Mouse (Mus musculus) heart, embryonic 14.5 days (tissue): ENCODE measurements at regions not wholly inside any gene's neighbourhood (a gene's known extent, or its start where the extent isn't known, plus 50 kb on each side); places are given as distances from the start of the nearest gene placed in this dataset.

Source experiments
- ATAC-seq: fragments of 200-750 bp; cut with Nextera tagmentation; 2 replicates; pipeline ENCODE4 v1.8.0; 2017; ENCODE audit warnings: low read depth, moderate TSS enrichment; ENCODE audit not compliant: insufficient number of reproducible peaks, insufficient read depth, low FRiP score
- H3K27ac ChIP-seq, 2 experiments: fragments of 200-500 bp in 1 of 2; fragments of 300-500 bp in 1 of 2; sonication (generic) in 1 of 2; replicated peaks in 1 of 2; 2 replicates each; pipeline ENCODE4 v1.5.1; 2012 to 2014; ENCODE audit warnings: low read depth in 2 of 2, low read length in 2 of 2, control low read depth in 1 of 2, mild to moderate bottlenecking in 1 of 2, mixed read lengths in 1 of 2; ENCODE audit not compliant: control insufficient read depth in 1 of 2, insufficient read depth in 1 of 2
- H3K27me3 ChIP-seq: fragments of 300-500 bp; sonication (generic); 2 replicates; pipeline ENCODE4 v1.6.1; 2014; ENCODE audit warnings: mild to moderate bottlenecking, low read length, control low read depth; ENCODE audit not compliant: control insufficient read depth, insufficient read depth
- H3K36me3 ChIP-seq: fragments of 300-500 bp; sonication (generic); 2 replicates; pipeline ENCODE4 v1.6.1; 2014; ENCODE audit warnings: mild to moderate bottlenecking, control low read depth, low read length, mixed read lengths; ENCODE audit not compliant: control insufficient read depth, insufficient read depth
- H3K4me1 ChIP-seq, 2 experiments: fragments of 200-500 bp in 1 of 2; fragments of 300-500 bp in 1 of 2; sonication (generic) in 1 of 2; 2 replicates each; pipeline ENCODE4 v1.6.1; 2012 to 2014; ENCODE audit warnings: low read length in 2 of 2, control low read depth in 1 of 2, mixed read lengths in 1 of 2; ENCODE audit not compliant: control insufficient read depth in 2 of 2, insufficient read depth in 2 of 2
- H3K4me2 ChIP-seq: fragments of 300-500 bp; sonication (generic); 2 replicates; pipeline ENCODE4 v1.6.1; 2014; ENCODE audit warnings: mild to moderate bottlenecking, low read length
- H3K4me3 ChIP-seq, 2 experiments: fragments of 200-500 bp in 1 of 2; fragments of 300-500 bp in 1 of 2; sonication (generic) in 1 of 2; 2 replicates each; pipeline ENCODE4 v1.5.1; 2012 to 2014; ENCODE audit warnings: low read length in 2 of 2, mild to moderate bottlenecking in 2 of 2, control low read depth in 1 of 2, low read depth in 1 of 2, moderate library complexity in 1 of 2; ENCODE audit not compliant: control insufficient read depth in 1 of 2, insufficient read depth in 1 of 2
- H3K9ac ChIP-seq: fragments of 300-500 bp; sonication (generic); 2 replicates; pipeline ENCODE4 v1.6.1; 2014; ENCODE audit warnings: mild to moderate bottlenecking, low read length
- H3K9me3 ChIP-seq: fragments of 300-500 bp; sonication (generic); 2 replicates; pipeline ENCODE4 v1.6.1; 2016; ENCODE audit warnings: low read length, control low read depth; ENCODE audit not compliant: control insufficient read depth
- WGBS: fragments of 180-500 bp; shearing (Covaris S2); extraction: QIAGEN DNeasy Blood & Tissue Kit; methylation state at CpG from one replicate; pipeline ENCODE4 v1.1.7; 2014; 5-methylcytosine and 5-hydroxymethylcytosine counted together

GRCm38 (mm10) chr1:128701326-128701725 lies 109.2 kb upstream of the Cxcr4 start:
- no peak overlapping the region for H3K27ac ChIP-seq

GRCm38 (mm10) chr1:128697962-128698361 lies 105.9 kb upstream of the Cxcr4 start:
- no peak overlapping the region for H3K9ac ChIP-seq
- no peak overlapping the region for H3K27ac ChIP-seq
- no peaks in the 10 kb centered on the region for H3K27me3 ChIP-seq
- 80% methylated on average over 4 of the region's 4 CpGs for WGBS
- no peak overlapping the region for H3K4me2 ChIP-seq
- no peak for ATAC-seq
- no peaks in the 10 kb centered on the region for H3K9me3 ChIP-seq
- H3K36me3 ChIP-seq = no peaks in the 10 kb centered on the region
- H3K4me1 ChIP-seq = no peaks in the 10 kb centered on the region
- no peak overlapping the region for H3K4me3 ChIP-seq

More at GRCm38 (mm10) chr1:128701326-128701725, 109.2 kb upstream of the Cxcr4 start:
- no peak for ATAC-seq
- Histone ChIP-seq H3K4me3 (no peak overlapping the region), H3K27me3 (no peaks in the 10 kb centered on the region), H3K4me1 (no peaks in the 10 kb centered on the region), H3K36me3 (no peaks in the 10 kb centered on the region), H3K4me2 (no peak overlapping the region), H3K9me3 (no peaks in the 10 kb centered on the region), H3K9ac (no peak overlapping the region)
- 49% methylated on average over 3 of the region's 3 CpGs for WGBS

DNA sequence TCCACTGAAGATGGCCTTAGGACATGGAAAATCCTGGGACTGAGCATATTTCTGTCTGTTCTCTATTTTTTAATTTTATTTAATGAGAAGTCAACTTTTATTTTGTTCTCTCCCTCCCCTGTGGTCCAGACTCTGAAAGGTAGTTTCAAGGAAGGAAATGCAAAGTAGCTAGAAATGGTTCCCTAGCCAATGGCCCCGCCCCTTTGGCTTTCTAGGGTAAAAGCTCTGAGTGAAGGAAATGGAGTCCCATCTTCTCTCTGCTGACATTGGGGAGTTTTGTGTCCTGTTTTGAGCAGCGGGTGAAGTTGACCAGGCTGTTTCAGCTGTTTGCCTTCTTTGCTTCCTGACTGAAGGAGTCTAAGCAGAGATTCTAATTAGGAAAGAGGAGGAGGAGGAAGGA lies 103.8 kb upstream of the Cxcr4 start:
- Histone ChIP-seq H3K9ac (no peak overlapping the region), H3K4me3 (no peak overlapping the region), H3K27me3 (no peaks in the 10 kb centered on the region), H3K9me3 (no peaks in the 10 kb centered on the region), H3K36me3 (no peaks in the 10 kb centered on the region), H3K4me2 (no peak overlapping the region), H3K4me1 (no peaks in the 10 kb centered on the region), H3K27ac (no peak overlapping the region)
- 75% methylated on average over 2 of the region's 2 CpGs for WGBS
- no peak for ATAC-seq

DNA sequence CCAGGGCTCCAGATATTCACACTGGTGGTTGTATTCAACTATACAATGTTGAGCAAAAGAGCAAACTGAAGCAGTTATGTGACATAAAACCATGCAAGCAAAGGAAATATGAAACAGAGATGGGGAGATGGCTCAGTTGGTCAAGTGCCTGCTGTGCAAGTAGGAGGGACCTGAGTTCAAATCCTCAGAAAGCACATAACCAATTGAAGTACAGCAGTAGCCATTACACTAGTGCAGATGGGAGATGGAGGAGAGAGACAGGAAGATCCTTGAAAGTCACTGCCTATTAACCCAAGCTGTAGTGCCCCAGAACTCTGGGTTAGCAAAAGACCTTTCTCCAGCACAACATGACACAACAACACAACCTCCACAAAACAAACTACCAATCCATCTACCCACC lies 100.7 kb upstream of the Cxcr4 start:
- no peaks in the 10 kb centered on the region for H3K9me3 ChIP-seq
- H3K9ac ChIP-seq = no peak overlapping the region
- no peaks in the 10 kb centered on the region for H3K27me3 ChIP-seq
- no peak for ATAC-seq
- no peak overlapping the region for H3K4me2 ChIP-seq
- no peak overlapping the region for H3K4me3 ChIP-seq
- H3K27ac ChIP-seq = no peak overlapping the region
- H3K4me1 ChIP-seq = no peaks in the 10 kb centered on the region
- no peaks in the 10 kb centered on the region for H3K36me3 ChIP-seq

- H3K27me3 ChIP-seq = no peaks in the 10 kb centered on the region
- no peak overlapping the region for H3K4me3 ChIP-seq
- H3K36me3 ChIP-seq = no peaks in the 10 kb centered on the region
- H3K27ac ChIP-seq = no peak overlapping the region
- H3K4me1 ChIP-seq = no peaks in the 10 kb centered on the region
- ATAC-seq = no peak
- no peaks in the 10 kb centered on the region for H3K9me3 ChIP-seq
- no peak overlapping the region for H3K9ac ChIP-seq
- H3K4me2 ChIP-seq = no peak overlapping the region
- 60% methylated on average over 8 of the region's 8 CpGs for WGBS
Measured at GRCm38 (mm10) chr1:128692313-128692712, 100.2 kb upstream of the Cxcr4 start.

DNA sequence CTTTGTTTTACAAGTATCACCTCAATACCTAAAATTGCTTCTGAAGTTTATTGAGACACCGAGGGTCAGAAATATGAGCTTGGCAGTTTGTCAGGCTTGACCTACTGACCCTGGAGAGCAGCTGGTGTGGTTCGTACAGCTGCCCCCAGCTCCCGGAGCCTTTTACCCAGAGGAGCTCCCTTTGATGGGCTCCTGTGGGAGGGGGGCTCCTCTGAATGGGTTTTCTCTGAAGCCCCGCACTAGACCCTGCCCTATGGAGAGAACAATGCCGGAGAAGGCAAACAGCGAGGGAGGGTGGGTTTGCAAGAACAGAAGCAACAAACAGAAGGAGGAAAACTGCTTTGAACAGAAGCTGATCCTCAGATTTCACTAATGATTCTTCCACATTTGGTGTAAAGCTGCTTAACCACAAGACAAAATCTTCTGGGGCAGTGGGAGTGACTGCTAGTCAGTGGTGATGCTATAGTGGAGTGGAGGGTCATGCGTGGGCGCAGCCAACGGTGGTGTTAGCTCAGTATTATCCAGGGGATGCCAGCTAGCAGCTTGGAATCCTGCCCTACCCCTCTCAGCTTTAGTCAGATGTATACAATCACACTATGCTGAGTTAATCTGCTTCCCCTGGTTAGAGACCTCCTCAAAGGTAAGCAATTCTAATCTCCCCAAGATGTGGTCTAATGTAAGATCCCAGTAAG lies 95.3 kb upstream of the Cxcr4 start:
- Histone ChIP-seq H3K9me3 (no peaks in the 10 kb centered on the region), H3K4me3 (no peak overlapping the region), H3K9ac (no peak overlapping the region), H3K27me3 (no peaks in the 10 kb centered on the region), H3K4me1 (no peaks in the 10 kb centered on the region), H3K27ac (no peak overlapping the region), H3K4me2 (no peak overlapping the region), H3K36me3 (no peaks in the 10 kb centered on the region)
- 56% methylated on average over 9 of the region's 9 CpGs for WGBS
- ATAC-seq = no peak

DNA sequence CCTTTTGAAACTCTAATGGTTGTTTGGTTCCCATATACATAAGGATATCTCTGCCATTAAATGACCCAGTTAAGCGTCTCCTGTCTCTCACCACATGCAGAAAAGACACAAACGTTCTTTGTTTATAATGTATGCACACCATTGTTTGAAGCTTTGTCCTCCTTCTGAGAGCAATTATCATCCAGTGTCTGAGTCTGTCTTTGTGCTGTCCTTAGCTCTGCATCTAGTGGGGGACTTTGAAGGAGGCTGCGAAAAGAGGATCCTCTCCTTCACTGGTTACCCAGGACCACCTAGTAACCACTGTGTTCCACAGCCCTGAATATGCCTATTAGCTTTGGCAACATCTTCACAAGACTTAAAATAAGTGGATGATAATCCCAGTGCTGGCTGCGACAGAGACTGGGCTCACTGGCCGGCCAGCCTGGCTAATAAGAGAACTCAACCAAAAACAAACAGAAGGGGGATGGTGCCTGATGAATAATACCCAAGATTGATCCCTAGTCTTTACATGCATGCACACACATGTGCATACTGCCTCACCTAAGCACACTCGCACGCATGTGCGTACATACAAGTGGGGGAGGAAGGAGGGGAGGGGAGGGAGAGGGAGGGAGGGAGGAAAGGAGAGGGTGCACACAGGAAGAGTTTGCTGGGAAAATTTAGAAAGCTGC lies 93.5 kb upstream of the Cxcr4 start:
- Histone ChIP-seq H3K36me3 (no peaks in the 10 kb centered on the region), H3K9ac (no peak overlapping the region), H3K9me3 (no peaks in the 10 kb centered on the region), H3K27ac (no peak overlapping the region), H3K27me3 (no peaks in the 10 kb centered on the region), H3K4me3 (no peak overlapping the region), H3K4me1 (no peaks in the 10 kb centered on the region), H3K4me2 (no peak overlapping the region)
- no peak for ATAC-seq
- 75% methylated on average over 8 of the region's 8 CpGs for WGBS

DNA sequence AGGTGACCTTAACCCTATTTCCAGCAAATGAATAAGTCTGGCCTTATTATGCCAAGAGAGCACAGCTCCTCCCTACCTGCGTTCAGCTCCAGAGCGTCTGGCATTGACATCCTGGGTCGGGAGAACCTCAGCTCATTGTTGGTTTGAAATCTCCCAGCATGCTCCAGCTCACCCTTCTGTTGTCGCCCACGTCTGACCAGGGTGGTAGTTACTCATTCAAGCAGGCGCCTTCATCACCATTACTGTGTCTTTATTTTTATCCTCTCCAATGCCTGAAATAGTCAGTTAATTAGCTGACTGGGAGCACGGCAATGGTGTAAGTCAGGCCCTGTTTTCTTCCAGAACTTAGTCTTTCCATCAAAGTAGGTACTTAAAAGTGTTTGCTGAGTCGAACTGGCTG lies 90.8 kb upstream of the Cxcr4 start:
- no peak for ATAC-seq
- Histone ChIP-seq H3K4me1 (peaks cover 0 to 2% of the 10 kb centered on the region in 2 experiments; a peak in 1 of 4 replicates), H3K27me3 (no peaks in the 10 kb centered on the region), H3K27ac (no peak overlapping the region), H3K9ac (no peak overlapping the region), H3K4me2 (no peak overlapping the region), H3K9me3 (no peaks in the 10 kb centered on the region), H3K36me3 (no peaks in the 10 kb centered on the region), H3K4me3 (no peak overlapping the region)
- WGBS = 78% methylated on average over 8 of the region's 8 CpGs
